9 mouse cellular contexts compared by ENCODE assay signal in genomic region chr9:119323260-119323645, GRCm38 (mm10). TPM values are rescaled to one million over a fixed set of nuclear protein-coding genes. Genes with fewer than 3 reads are reported as not detected.
DNase-seq lines count a peak whose midpoint lies in the region; ATAC-seq and TF ChIP-seq lines count a peak whose summit lies in the region.
"Had no signal": no experiment of that assay in that cellular context is flagged by ENCODE, and none has a peak within 500 bp of the region (broad histone marks: within the 10 kb centered on the region; RNA-seq: fewer than 3 reads in every experiment).

No protein-coding gene starts in this region.

- no peak for TF ChIP-seq CTCF in G1E (IDR thresholded peaks at IDR 0.05; ENCODE audit: low read depth, low read length)
- no peak for TF ChIP-seq CTCF in forebrain, postnatal 0 days (IDR thresholded peaks at IDR 0.05; ENCODE audit: low read depth)

- no peak for ATAC-seq in heart, embryonic 12.5 days (ENCODE audit: insufficient number of reproducible peaks, low FRiP score)
- ATAC-seq in G1E (ENCODE audit: extremely low read depth, insufficient number of reproducible peaks, low FRiP score, poor library complexity, severe bottlenecking) = 0 out of 2 replicates have a peak, but pooled peaks have one; percentile 0
- no peak for ATAC-seq in forebrain, postnatal 0 days

- H3K27me3 ChIP-seq in heart, embryonic 12.5 days (replicated peaks) = no peaks in the 10 kb centered on the region
- no peaks in the 10 kb centered on the region for H3K27me3 ChIP-seq in G1E (ENCODE audit: insufficient read depth, low read length)
- H3K27me3 ChIP-seq in forebrain, postnatal 0 days (ENCODE audit: insufficient read depth, low read length) = no peaks in the 10 kb centered on the region

- peaks cover 1% of the 10 kb centered on the region; the same call in 1 of the 2 replicates for H3K36me3 ChIP-seq in heart, embryonic 12.5 days
- H3K36me3 ChIP-seq in G1E (replicated peaks) = peaks cover 17% of the 10 kb centered on the region
- H3K36me3 ChIP-seq in forebrain, postnatal 0 days (ENCODE audit: insufficient read depth) = no peaks in the 10 kb centered on the region

- peak overlapping the region; percentile 73 for H3K9ac ChIP-seq in heart, embryonic 12.5 days
- H3K9ac ChIP-seq in forebrain, postnatal 0 days = peak overlapping the region; percentile 84

- peak overlapping the region; percentile 93 for H3K4me3 ChIP-seq in heart, embryonic 12.5 days
- peak overlapping the region; percentile 99 for H3K4me3 ChIP-seq in G1E (ENCODE audit: low read depth, low read length)
- peak overlapping the region; percentile 70 for H3K4me3 ChIP-seq in forebrain, postnatal 0 days (ENCODE audit: low read depth, low read length)

- WGBS in heart, embryonic 12.5 days = 7% methylated on average over 9 of the region's 9 CpGs
- WGBS in forebrain, postnatal 0 days = 2% methylated on average over 9 of the region's 9 CpGs

- H3K27ac ChIP-seq in heart, embryonic 12.5 days (ENCODE audit: poor library complexity, severe bottlenecking) = peak overlapping the region; percentile 94
- peak overlapping the region; percentile 94 for H3K27ac ChIP-seq in forebrain, postnatal 0 days (ENCODE audit: low read depth, low read length)

- peaks cover 19% of the 10 kb centered on the region for H3K4me1 ChIP-seq in heart, embryonic 12.5 days (replicated peaks)
- peaks cover 49% of the 10 kb centered on the region for H3K4me1 ChIP-seq in G1E (ENCODE audit: insufficient read depth, low read depth, low read length)
- H3K4me1 ChIP-seq in forebrain, postnatal 0 days (ENCODE audit: insufficient read depth) = peaks cover 4% of the 10 kb centered on the region; the same call in 1 of the 2 replicates

- no peak for DNase-seq in heart, adult 11 months
- no peak for DNase-seq in G1E (ENCODE audit: low spot score)
- DNase-seq in forebrain, postnatal 0 days = no peak
- peak; percentile 37 for DNase-seq in lung, postnatal 36 days
- DNase-seq in layer of hippocampus, adult 11-12 months (ENCODE audit: low spot score) = no peak
- no peak for DNase-seq in right cerebral cortex, adult 18-20 months
- DNase-seq in thymus, postnatal 10 days (ENCODE audit: low spot score in 2 of 2) = no peak

- H3K4me2 ChIP-seq in heart, embryonic 12.5 days = peak overlapping the region; percentile 96
- H3K4me2 ChIP-seq in forebrain, postnatal 0 days (ENCODE audit: low read depth) = peak overlapping the region; percentile 75

- H3K9me3 ChIP-seq in heart, embryonic 12.5 days (replicated peaks) = no peaks in the 10 kb centered on the region
- no peaks in the 10 kb centered on the region for H3K9me3 ChIP-seq in G1E (replicated peaks)
- H3K9me3 ChIP-seq in forebrain, postnatal 0 days (ENCODE audit: low read length) = no peaks in the 10 kb centered on the region

RNA-seq across cellular contexts. Expression of gene Oxsr1, which starts 1.0 kb away (rescaled TPM):
- 13.5 and 14.9 TPM in 2 replicates for polyA plus RNA-seq in heart, embryonic 12.5 days (2016; fragmentation: Nextera tagmentation; extraction: Ambion mirVana)
- total RNA-seq in G1E (2014; fragmentation: Nextera tagmentation) = 35.4 and 59.7 TPM in 2 replicates
- total RNA-seq in G1E (2017) = 53.5 and 56.3 TPM in 2 replicates
- 14.7 and 18.2 TPM in 2 replicates for polyA plus RNA-seq in G1E (2012)
- 48.8 and 57.5 TPM in 2 replicates for total RNA-seq in forebrain, postnatal 0 days (2014; rRNA removed)
- 7.2 and 8.8 TPM in 2 replicates for polyA plus RNA-seq in forebrain, postnatal 0 days (2015; fragmentation: Nextera tagmentation; extraction: Ambion mirVana)

RNA-seq across cellular contexts. Expression of gene Acaa1a, which starts 16.2 kb away (rescaled TPM):
- polyA plus RNA-seq in heart, embryonic 12.5 days (2016; fragmentation: Nextera tagmentation; extraction: Ambion mirVana) = 82.6 and 85.6 TPM in 2 replicates
- total RNA-seq in G1E (2014; fragmentation: Nextera tagmentation) = 14.2 and 18.1 TPM in 2 replicates
- total RNA-seq in G1E (2017) = 30.7 and 31.9 TPM in 2 replicates
- 53.4 and 71.2 TPM in 2 replicates for polyA plus RNA-seq in G1E (2012)
- total RNA-seq in forebrain, postnatal 0 days (2014; rRNA removed) = 121 and 130 TPM in 2 replicates
- 81.8 and 86.6 TPM in 2 replicates for polyA plus RNA-seq in forebrain, postnatal 0 days (2015; fragmentation: Nextera tagmentation; extraction: Ambion mirVana)

RNA-seq across cellular contexts. Expression of gene Myd88, which starts 18.0 kb away (rescaled TPM):
- polyA plus RNA-seq in heart, embryonic 12.5 days (2016; fragmentation: Nextera tagmentation; extraction: Ambion mirVana) = 10.8 and 12.7 TPM in 2 replicates
- 24.4 and 31.3 TPM in 2 replicates for total RNA-seq in G1E (2014; fragmentation: Nextera tagmentation)
- total RNA-seq in G1E (2017) = 26.0 and 27.0 TPM in 2 replicates
- 8.9 and 12.3 TPM in 2 replicates for polyA plus RNA-seq in G1E (2012)
- 4.0 and 5.8 TPM in 2 replicates for total RNA-seq in forebrain, postnatal 0 days (2014; rRNA removed)
- 5.2 and 5.3 TPM in 2 replicates for polyA plus RNA-seq in forebrain, postnatal 0 days (2015; fragmentation: Nextera tagmentation; extraction: Ambion mirVana)

RNA-seq across cellular contexts. Expression of gene Xylb, which starts 33.9 kb away (rescaled TPM):
- polyA plus RNA-seq in heart, embryonic 12.5 days (2016; fragmentation: Nextera tagmentation; extraction: Ambion mirVana) = 1.6 and 2.4 TPM in 2 replicates
- total RNA-seq in G1E (2014; fragmentation: Nextera tagmentation) (20.0 and 23.7 TPM in 2 replicates), G1E (2017) (9.9 and 10.3 TPM in 2 replicates)
- polyA plus RNA-seq in G1E (2012) = 7.7 and 8.1 TPM in 2 replicates
- total RNA-seq in forebrain, postnatal 0 days (2014; rRNA removed) = 5.0 and 9.0 TPM in 2 replicates
- 2.6 and 3.7 TPM in 2 replicates for polyA plus RNA-seq in forebrain, postnatal 0 days (2015; fragmentation: Nextera tagmentation; extraction: Ambion mirVana)

RNA-seq across cellular contexts. Expression of gene Slc22a14, which starts 42.1 kb away (rescaled TPM):
- 0.13 TPM in 1 of 2 replicates, not detected in the other for polyA plus RNA-seq in heart, embryonic 12.5 days (2016; fragmentation: Nextera tagmentation; extraction: Ambion mirVana)
- total RNA-seq in G1E (2014; fragmentation: Nextera tagmentation) (not detected in 2 replicates), G1E (2017) (not detected in 2 replicates)
- polyA plus RNA-seq in G1E (2012) = not detected in 2 replicates
- total RNA-seq in forebrain, postnatal 0 days (2014; rRNA removed) = 0.08 TPM in 1 of 2 replicates, not detected in the other
- not detected in 2 replicates for polyA plus RNA-seq in forebrain, postnatal 0 days (2015; fragmentation: Nextera tagmentation; extraction: Ambion mirVana)
- total RNA-seq: gastrocnemius, postnatal 36 days had no signal
